Mouse (Mus musculus) embryonic facial prominence, embryonic 15.5 days (tissue): ENCODE results near the gene Tmem233. TPM values are rescaled to one million over a fixed set of nuclear protein-coding genes. Genes with fewer than 3 reads are reported as not detected.

Experiments
- ATAC-seq: fragments of 200-750 bp; cut with Nextera tagmentation; 2 replicates; pipeline ENCODE4 v1.8.0; 2017; ENCODE audit warnings: low read depth, moderate TSS enrichment; ENCODE audit not compliant: insufficient number of reproducible peaks, low FRiP score, low TSS enrichment
- H3K27ac ChIP-seq: fragments of 300-500 bp; sonication (generic); replicated peaks from 2 replicates; pipeline ENCODE4 v1.5.1; 2015; ENCODE audit warnings: mild to moderate bottlenecking, inconsistent platforms
- H3K27me3 ChIP-seq: fragments of 300-500 bp; sonication (generic); 2 replicates; pipeline ENCODE4 v1.6.1; 2015; ENCODE audit warnings: inconsistent platforms
- H3K36me3 ChIP-seq: fragments of 300-500 bp; sonication (generic); 2 replicates; pipeline ENCODE4 v1.6.1; 2015; ENCODE audit warnings: mild to moderate bottlenecking, inconsistent platforms
- H3K4me1 ChIP-seq: fragments of 300-500 bp; sonication (generic); 2 replicates; pipeline ENCODE4 v1.6.1; 2015; ENCODE audit warnings: inconsistent platforms
- H3K4me2 ChIP-seq: fragments of 300-500 bp; sonication (generic); replicated peaks from 2 replicates; pipeline ENCODE4 v1.6.1; 2015; ENCODE audit warnings: mild to moderate bottlenecking, inconsistent platforms
- H3K4me3 ChIP-seq: fragments of 300-500 bp; sonication (generic); replicated peaks from 2 replicates; pipeline ENCODE4 v1.5.1; 2015; ENCODE audit warnings: mild to moderate bottlenecking, inconsistent platforms
- H3K9ac ChIP-seq: fragments of 300-500 bp; sonication (generic); 2 replicates; pipeline ENCODE4 v1.6.1; 2015; ENCODE audit warnings: inconsistent platforms
- H3K9me3 ChIP-seq: fragments of 300-500 bp; sonication (generic); replicated peaks from 2 replicates; pipeline ENCODE4 v1.6.1; 2016; ENCODE audit warnings: inconsistent platforms
- WGBS: fragments of 180-500 bp; shearing (Covaris S2); methylation state at CpG from one replicate; pipeline ENCODE4 v1.1.7; 2015; 5-methylcytosine and 5-hydroxymethylcytosine counted together
- polyA plus RNA-seq: library from polyadenylated mRNA; unstranded; fragments of >200 nt; fragmentation: Nextera tagmentation; extraction: Ambion mirVana; gene quantifications from 2 replicates; pipeline ENCODE4 v1.2.1, GENCODE M21; 2015

The Tmem233 gene
- polyA plus RNA-seq = 0.07 TPM in 1 of 2 replicates, not detected in the other

- no peaks in the 10 kb centered on the region for H3K9me3 ChIP-seq
- no peak for ATAC-seq
- H3K4me2 ChIP-seq = no peak within 1 kb of the TSS
Measured at GRCm38 (mm10) chr5:116083081-116083480, at the start of gene Tmem233. Tmem233 (minus strand) TSS chr5:116083244.

GRCm38 (mm10) chr5:116123344-116123743 lies 40.3 kb upstream of the Tmem233 start:
- no peak overlapping the region for H3K4me3 ChIP-seq
- H3K36me3 ChIP-seq = no peaks in the 10 kb centered on the region
- no peak for ATAC-seq
- H3K4me2 ChIP-seq = no peak overlapping the region
- H3K4me1 ChIP-seq = no peaks in the 10 kb centered on the region
- no peaks in the 10 kb centered on the region for H3K27me3 ChIP-seq
- H3K9me3 ChIP-seq = no peaks in the 10 kb centered on the region
- WGBS = 10% methylated on average over 11 of the region's 11 CpGs
- H3K27ac ChIP-seq = no peak overlapping the region
- no peak overlapping the region for H3K9ac ChIP-seq

More at GRCm38 (mm10) chr5:116083081-116083480, at the start of gene Tmem233:
- Histone ChIP-seq H3K27ac (no peak within 1 kb of the TSS), H3K4me3 (no peak within 1 kb of the TSS), H3K9ac (no peak within 1 kb of the TSS), H3K36me3 (no peaks in the 10 kb centered on the region), H3K27me3 (peaks cover 24% of the 10 kb centered on the region), H3K4me1 (no peaks in the 10 kb centered on the region)
- 10% methylated on average over 17 of the region's 17 CpGs for WGBS

- no peak for ATAC-seq
- WGBS = 40% methylated on average over 9 of the region's 9 CpGs
Measured at GRCm38 (mm10) chr5:116116567-116116966, 33.5 kb upstream of the Tmem233 start.

GRCm38 (mm10) chr5:116116110-116116509 lies 33.1 kb upstream of the Tmem233 start:
- H3K4me3 ChIP-seq = no peak overlapping the region
- no peaks in the 10 kb centered on the region for H3K27me3 ChIP-seq
- no peaks in the 10 kb centered on the region for H3K9me3 ChIP-seq
- WGBS = 35% methylated on average over 4 of the region's 4 CpGs
- H3K4me1 ChIP-seq = 0 out of 2 replicates have a peak, but pooled peaks cover 9% of the 10 kb centered on the region
- H3K27ac ChIP-seq = no peak overlapping the region
- no peak overlapping the region for H3K4me2 ChIP-seq
- no peaks in the 10 kb centered on the region for H3K36me3 ChIP-seq
- ATAC-seq = no peak
- H3K9ac ChIP-seq = no peak overlapping the region

More at GRCm38 (mm10) chr5:116116567-116116966, 33.5 kb upstream of the Tmem233 start:
- no peaks in the 10 kb centered on the region for H3K36me3 ChIP-seq
- no peak overlapping the region for H3K4me3 ChIP-seq
- H3K9me3 ChIP-seq = no peaks in the 10 kb centered on the region
- H3K27ac ChIP-seq = no peak overlapping the region
- H3K4me1 ChIP-seq = 0 out of 2 replicates have a peak, but pooled peaks cover 9% of the 10 kb centered on the region
- H3K9ac ChIP-seq = no peak overlapping the region
- H3K27me3 ChIP-seq = no peaks in the 10 kb centered on the region
- no peak overlapping the region for H3K4me2 ChIP-seq

- Histone ChIP-seq H3K9ac (no peak overlapping the region), H3K36me3 (no peaks in the 10 kb centered on the region), H3K27me3 (no peaks in the 10 kb centered on the region), H3K9me3 (no peaks in the 10 kb centered on the region), H3K27ac (no peak overlapping the region), H3K4me2 (no peak overlapping the region), H3K4me3 (no peak overlapping the region), H3K4me1 (0 out of 2 replicates have a peak, but pooled peaks cover 9% of the 10 kb centered on the region)
- ATAC-seq = no peak
- 49% methylated on average over 14 of the region's 14 CpGs for WGBS
Measured at GRCm38 (mm10) chr5:116115071-116115834, 32.2 kb upstream of the Tmem233 start.

- Histone ChIP-seq H3K4me1 (no peaks in the 10 kb centered on the region), H3K9ac (no peak overlapping the region), H3K27me3 (no peaks in the 10 kb centered on the region), H3K4me2 (no peak overlapping the region), H3K4me3 (no peak overlapping the region), H3K9me3 (no peaks in the 10 kb centered on the region), H3K27ac (no peak overlapping the region), H3K36me3 (no peaks in the 10 kb centered on the region)
- ATAC-seq = no peak
- WGBS = 88% methylated on average over 10 of the region's 10 CpGs
Measured at GRCm38 (mm10) chr5:116108651-116109050, 25.6 kb upstream of the Tmem233 start.

- Histone ChIP-seq H3K27me3 (peaks cover 24% of the 10 kb centered on the region), H3K27ac (no peak overlapping the region), H3K36me3 (no peaks in the 10 kb centered on the region), H3K4me2 (no peak overlapping the region), H3K9ac (no peak overlapping the region), H3K4me1 (no peaks in the 10 kb centered on the region), H3K4me3 (no peak overlapping the region), H3K9me3 (no peaks in the 10 kb centered on the region)
- ATAC-seq = no peak
- WGBS = 86% methylated on average over 6 of the region's 6 CpGs
Measured at GRCm38 (mm10) chr5:116084231-116084630, 1.2 kb upstream of the Tmem233 start.

GRCm38 (mm10) chr5:116082241-116082900 lies 673 bp downstream of the Tmem233 start:
- ATAC-seq = no peak
- Histone ChIP-seq H3K9me3 (no peaks in the 10 kb centered on the region), H3K4me2 (no peak overlapping the region), H3K27me3 (peaks cover 24% of the 10 kb centered on the region), H3K27ac (no peak overlapping the region), H3K4me3 (no peak overlapping the region), H3K9ac (no peak overlapping the region), H3K36me3 (no peaks in the 10 kb centered on the region), H3K4me1 (no peaks in the 10 kb centered on the region)
- 31% methylated on average over 17 of the region's 17 CpGs for WGBS

GRCm38 (mm10) chr5:116081616-116082015 lies 1.4 kb downstream of the Tmem233 start:
- Histone ChIP-seq H3K4me3 (no peak overlapping the region), H3K4me2 (no peak overlapping the region), H3K36me3 (no peaks in the 10 kb centered on the region), H3K4me1 (no peaks in the 10 kb centered on the region), H3K9ac (no peak overlapping the region), H3K27me3 (peaks cover 24% of the 10 kb centered on the region), H3K27ac (no peak overlapping the region), H3K9me3 (no peaks in the 10 kb centered on the region)
- WGBS = 69% methylated on average over 7 of the region's 7 CpGs
- no peak for ATAC-seq

GRCm38 (mm10) chr5:116080736-116081135 lies 2.3 kb downstream of the Tmem233 start:
- no peak for ATAC-seq
- Histone ChIP-seq H3K9ac (no peak overlapping the region), H3K27me3 (peaks cover 24% of the 10 kb centered on the region), H3K4me2 (no peak overlapping the region), H3K4me3 (no peak overlapping the region), H3K27ac (no peak overlapping the region), H3K36me3 (no peaks in the 10 kb centered on the region), H3K4me1 (no peaks in the 10 kb centered on the region), H3K9me3 (no peaks in the 10 kb centered on the region)
- WGBS = 54% methylated on average over 6 of the region's 6 CpGs

- no peaks in the 10 kb centered on the region for H3K9me3 ChIP-seq
- H3K9ac ChIP-seq = no peak overlapping the region
- no peak for ATAC-seq
- H3K4me1 ChIP-seq = no peaks in the 10 kb centered on the region
- no peaks in the 10 kb centered on the region for H3K27me3 ChIP-seq
- WGBS = 95% methylated on average over 4 of the region's 4 CpGs
- no peak overlapping the region for H3K4me3 ChIP-seq
- no peak overlapping the region for H3K4me2 ChIP-seq
- H3K27ac ChIP-seq = no peak overlapping the region
- H3K36me3 ChIP-seq = no peaks in the 10 kb centered on the region
Measured at GRCm38 (mm10) chr5:116069618-116070017, 13.4 kb downstream of the Tmem233 start.
